Mouse (Mus musculus) myocyte (in vitro differentiated cells): ENCODE measurements around the gene Cog5. TPM values are rescaled to one million over a fixed set of nuclear protein-coding genes. Genes with fewer than 3 reads are reported as not detected.

Source experiments
- H3K27me3 ChIP-seq: one replicate; pipeline ENCODE4 v1.6.1; 2011; ENCODE audit not compliant: control insufficient read depth, insufficient read depth, insufficient read length
- H3K36me3 ChIP-seq: one replicate; pipeline ENCODE4 v1.6.1; 2011; ENCODE audit not compliant: control insufficient read depth, insufficient read depth
- H3K4me2 ChIP-seq: one replicate; pipeline ENCODE4 v1.6.1; 2011; ENCODE audit warnings: low read depth, control low read depth
- H3K4me3 ChIP-seq: one replicate; pipeline ENCODE4 v1.5.1; 2011; ENCODE audit warnings: mild to moderate bottlenecking, control low read depth, moderate library complexity
- H3K79me2 ChIP-seq: one replicate; pipeline ENCODE4 v1.6.1; 2011; ENCODE audit not compliant: control insufficient read depth, insufficient read depth
- H3ac ChIP-seq: one replicate; pipeline ENCODE4 v1.6.1; 2011; ENCODE audit not compliant: control insufficient read depth, insufficient read length
- CEBPB ChIP-seq: IDR thresholded peaks from 2 replicates; pipeline ENCODE4 v1.6.1; 2011; ENCODE audit warnings: mild to moderate bottlenecking, moderate library complexity; ENCODE audit not compliant: poor library complexity, insufficient read depth, severe bottlenecking
- E2F4 ChIP-seq: IDR thresholded peaks from one replicate; pipeline ENCODE4 v1.6.1; 2011; ENCODE audit warnings: mild to moderate bottlenecking, control low read depth, moderate library complexity; ENCODE audit not compliant: insufficient read depth
- MAX ChIP-seq: IDR thresholded peaks from one replicate; pipeline ENCODE4 v1.6.1; 2011; ENCODE audit warnings: low read depth, mild to moderate bottlenecking, control low read depth
- MYOD1 ChIP-seq, 3 experiments: IDR thresholded peaks; one replicate each; pipeline ENCODE4 v1.6.1; 2011; ENCODE audit warnings: control low read depth in 2 of 3, low read depth in 2 of 3, mild to moderate bottlenecking in 2 of 3, moderate library complexity in 1 of 3; ENCODE audit not compliant: insufficient read length in 2 of 3, control insufficient read depth in 1 of 3
- MYOG ChIP-seq, 3 experiments: IDR thresholded peaks; one replicate each; pipeline ENCODE4 v1.6.1; 2011; ENCODE audit warnings: control low read depth in 2 of 3, low read depth in 2 of 3, mild to moderate bottlenecking in 2 of 3; ENCODE audit not compliant: insufficient read length in 2 of 3, control insufficient read depth in 1 of 3, insufficient read depth in 1 of 3
- POLR2A ChIP-seq: IDR thresholded peaks from one replicate; pipeline ENCODE4 v1.6.1; 2011; ENCODE audit warnings: low read depth, mild to moderate bottlenecking, control low read depth, moderate library complexity; ENCODE audit not compliant: insufficient read length
- POLR2AphosphoS2 ChIP-seq: IDR thresholded peaks from one replicate; pipeline ENCODE4 v1.6.1; 2011; ENCODE audit warnings: low read depth, control low read depth; ENCODE audit not compliant: insufficient read length
- REST ChIP-seq: IDR thresholded peaks from one replicate; pipeline ENCODE4 v1.6.1; 2011; ENCODE audit warnings: mild to moderate bottlenecking, control low read depth, moderate library complexity; ENCODE audit not compliant: insufficient read depth, insufficient read length
- SRF ChIP-seq: IDR thresholded peaks from one replicate; pipeline ENCODE4 v1.6.1; 2011; ENCODE audit warnings: low read depth; ENCODE audit not compliant: control insufficient read depth, insufficient read length
- TCF12 ChIP-seq: IDR thresholded peaks from one replicate; pipeline ENCODE4 v1.6.1; 2011; ENCODE audit warnings: mild to moderate bottlenecking, control low read depth; ENCODE audit not compliant: poor library complexity, insufficient read depth, severe bottlenecking
- TCF3 ChIP-seq: IDR thresholded peaks from one replicate; pipeline ENCODE4 v1.6.1; 2011; ENCODE audit warnings: low read depth, control low read depth; ENCODE audit not compliant: insufficient read length
- USF1 ChIP-seq: IDR thresholded peaks from one replicate; pipeline ENCODE4 v1.6.1; 2011; ENCODE audit warnings: low read depth, mild to moderate bottlenecking, control low read depth, moderate library complexity
- polyA plus RNA-seq: library from polyadenylated mRNA; unstranded; fragments of >200 nt; fragmentation: generic; extraction: Trizol; gene quantifications from one replicate; pipeline ENCODE4 v1.2.1, GENCODE M21; 2012; ENCODE audit warnings: missing spikeins

Cog5 gene
- polyA plus RNA-seq, 1 experiment, result 10.2 TPM

DNA sequence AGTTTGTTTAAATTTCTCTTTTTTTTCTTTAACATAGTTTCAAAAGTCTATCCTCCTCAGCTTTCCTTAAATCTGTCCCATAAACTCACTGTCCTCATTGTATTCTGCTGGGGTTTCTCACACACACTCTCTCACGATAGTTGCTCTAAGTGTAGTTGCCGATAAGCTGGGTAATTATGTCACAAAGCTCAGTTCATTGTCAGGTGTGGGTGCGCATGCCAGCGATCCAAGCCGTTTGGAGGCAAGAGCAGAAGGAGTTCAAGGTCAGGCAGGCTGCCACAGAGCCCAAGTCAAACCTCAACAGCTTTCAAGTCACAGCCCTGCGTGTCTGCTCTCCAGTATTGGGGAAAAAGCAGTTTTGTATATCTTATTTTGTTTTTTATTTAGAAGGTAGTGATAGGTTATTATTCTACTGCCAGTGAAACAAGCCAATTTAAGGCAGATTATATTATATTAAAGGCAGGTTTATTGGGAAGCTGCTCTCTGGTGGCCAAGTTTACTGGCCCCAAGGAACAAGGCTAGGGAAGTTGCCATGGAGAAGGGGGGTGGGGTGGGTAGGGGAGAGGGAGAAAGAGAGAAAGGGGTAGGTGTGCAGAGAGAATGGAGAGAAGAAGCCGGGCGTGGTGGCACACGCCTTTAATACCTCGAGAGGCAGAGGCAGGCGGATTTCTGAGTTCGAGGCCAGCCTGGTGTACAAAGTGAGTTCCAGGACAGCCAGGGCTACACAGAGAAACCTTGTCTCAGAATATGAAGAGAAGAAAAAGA lies 71.0 kb downstream of the Cog5 start:
- Histone ChIP-seq H3K36me3 (no peaks in the 10 kb centered on the region), H3K4me2 (no peak overlapping the region), H3K4me3 (no peak overlapping the region), H3K79me2 (no peaks in the 10 kb centered on the region), H3ac (no peak overlapping the region), H3K27me3 (no peaks in the 10 kb centered on the region)
- TF ChIP-seq MAX (no peak), E2F4 (no peak), POLR2AphosphoS2 (no peak), REST (no peak), MYOG (IDR thresholded peaks at IDR 0.05; ENCODE audit: control insufficient read depth in 1 of 3, insufficient read depth in 1 of 3, insufficient read length in 2 of 3, low read depth in 2 of 3) (no peak), POLR2A (no peak), CEBPB (no peak), SRF (no peak), MYOD1 (IDR thresholded peaks at IDR 0.05; ENCODE audit: control insufficient read depth in 1 of 3, insufficient read length in 2 of 3, low read depth in 2 of 3) (no peak), TCF3 (no peak), TCF12 (no peak), USF1 (no peak)

- H3K4me3 ChIP-seq, result no peak overlapping the region
- no peak overlapping the region for H3K4me2 ChIP-seq
- no peaks in the 10 kb centered on the region for H3K79me2 ChIP-seq
- no peaks in the 10 kb centered on the region for H3K27me3 ChIP-seq
- H3K36me3 ChIP-seq, result no peaks in the 10 kb centered on the region
- no peak overlapping the region for H3ac ChIP-seq
- TF ChIP-seq SRF (no peak), POLR2A (no peak), POLR2AphosphoS2 (no peak), TCF12 (no peak), E2F4 (no peak), USF1 (no peak), MYOD1 (IDR thresholded peaks at IDR 0.05; ENCODE audit: control insufficient read depth in 1 of 3, insufficient read length in 2 of 3, low read depth in 2 of 3) (no peak), TCF3 (no peak)
Measured at GRCm38 (mm10) chr12:31726707-31727106, 72.0 kb downstream of the Cog5 start.

GRCm38 (mm10) chr12:31730126-31730525 lies 75.5 kb downstream of the Cog5 start:
- Histone ChIP-seq H3K27me3 (no peaks in the 10 kb centered on the region), H3K4me3 (no peak overlapping the region)
- TF ChIP-seq MYOG (IDR thresholded peaks at IDR 0.05; ENCODE audit: control insufficient read depth in 1 of 3, insufficient read depth in 1 of 3, insufficient read length in 2 of 3, low read depth in 2 of 3) (no peak), REST (no peak), USF1 (no peak), MAX (no peak), CEBPB (no peak), MYOD1 (IDR thresholded peaks at IDR 0.05; ENCODE audit: control insufficient read depth in 1 of 3, insufficient read length in 2 of 3, low read depth in 2 of 3) (no peak), TCF3 (no peak), SRF (no peak), TCF12 (no peak), POLR2A (no peak), E2F4 (no peak), POLR2AphosphoS2 (no peak)

GRCm38 (mm10) chr12:31734616-31735015 lies 79.9 kb downstream of the Cog5 start:
- no peaks in the 10 kb centered on the region for H3K27me3 ChIP-seq
- TF ChIP-seq POLR2AphosphoS2 (no peak), MYOG (IDR thresholded peaks at IDR 0.05; ENCODE audit: control insufficient read depth in 1 of 3, insufficient read depth in 1 of 3, insufficient read length in 2 of 3, low read depth in 2 of 3) (no peak), CEBPB (no peak), REST (no peak), SRF (no peak), MAX (no peak), TCF12 (no peak), E2F4 (no peak), POLR2A (no peak), MYOD1 (IDR thresholded peaks at IDR 0.05; ENCODE audit: control insufficient read depth in 1 of 3, insufficient read length in 2 of 3, low read depth in 2 of 3) (no peak), TCF3 (no peak), USF1 (no peak)
- no peak overlapping the region for H3K4me3 ChIP-seq
- no peak overlapping the region for H3ac ChIP-seq
- H3K36me3 ChIP-seq, result no peaks in the 10 kb centered on the region
- H3K4me2 ChIP-seq, result no peak overlapping the region
- H3K79me2 ChIP-seq, result no peaks in the 10 kb centered on the region

More at GRCm38 (mm10) chr12:31730126-31730525, 75.5 kb downstream of the Cog5 start:
- no peaks in the 10 kb centered on the region for H3K79me2 ChIP-seq
- no peak overlapping the region for H3ac ChIP-seq
- no peak overlapping the region for H3K4me2 ChIP-seq
- H3K36me3 ChIP-seq, result no peaks in the 10 kb centered on the region

- H3ac ChIP-seq, result no peak overlapping the region
- TF ChIP-seq SRF (no peak), POLR2AphosphoS2 (no peak), MYOG (IDR thresholded peaks at IDR 0.05; ENCODE audit: control insufficient read depth in 1 of 3, insufficient read depth in 1 of 3, insufficient read length in 2 of 3, low read depth in 2 of 3) (no peak), POLR2A (no peak), CEBPB (no peak), USF1 (no peak), REST (no peak)
- H3K4me3 ChIP-seq, result no peak overlapping the region
- no peaks in the 10 kb centered on the region for H3K27me3 ChIP-seq
- no peaks in the 10 kb centered on the region for H3K36me3 ChIP-seq
- H3K4me2 ChIP-seq, result no peak overlapping the region
- H3K79me2 ChIP-seq, result no peaks in the 10 kb centered on the region
Measured at GRCm38 (mm10) chr12:31747301-31747700, 92.6 kb downstream of the Cog5 start.
